Mouse (Mus musculus): Measurements from ENCODE around the gene Plp2. TPM values are rescaled to one million over a fixed set of nuclear protein-coding genes. Genes with fewer than 3 reads are reported as not detected.

Plp2 gene
- polyA plus RNA-seq, 1 experiment from 2014 or later: 142 TPM

DNA sequence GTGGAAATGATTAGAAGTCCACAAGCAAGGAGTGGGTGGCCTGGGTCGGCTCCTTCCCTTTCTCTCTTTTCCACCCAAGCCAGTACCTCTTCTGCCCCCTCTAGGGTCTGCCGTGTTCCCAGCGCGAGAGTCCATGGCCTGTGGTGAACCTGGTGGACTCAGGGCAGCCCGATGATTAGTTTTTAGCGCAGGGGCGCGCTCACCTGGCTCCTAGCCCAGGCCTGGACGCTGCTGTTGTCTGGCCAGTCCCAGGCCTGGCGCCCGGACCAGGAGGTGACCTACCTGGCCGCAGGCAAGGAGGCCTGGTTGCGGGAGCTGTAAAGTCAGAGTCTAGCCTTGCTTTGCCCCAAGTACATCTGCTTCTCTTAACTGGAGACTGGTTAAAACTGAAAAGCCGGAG is 9.7 kb upstream of the Plp2 start, which contains the start of gene Magix:
Magix (minus strand) TSS at position 388 of the 400 bp plus-strand sequence.
- Histone ChIP-seq H3K27ac (ENCODE audit: low read length) (no peak within 1 kb of the TSS), H3K4me2 (ENCODE audit: low read depth, low read length) (peak within 1 kb of the TSS; percentile 62), H3K4me3 (ENCODE audit: low read length) (peak within 1 kb of the TSS; percentile 47), H3K9me3 (replicated peaks; ENCODE audit: control insufficient read depth, low read length) (no peaks in the 10 kb centered on the region), H3K9ac (ENCODE audit: low read length) (peak within 1 kb of the TSS; percentile 71), H3K27me3 (ENCODE audit: control insufficient read depth, insufficient read depth, low read length) (no peaks in the 10 kb centered on the region; the same call in 1 of the 2 replicates), H3K36me3 (ENCODE audit: control insufficient read depth, insufficient read depth) (no peaks in the 10 kb centered on the region), H3K4me1 (ENCODE audit: control insufficient read depth, insufficient read depth, low read length) (no peaks in the 10 kb centered on the region)
- no peak for ATAC-seq (replicated peaks; ENCODE audit: extremely low read depth, insufficient read depth, low FRiP score)
- WGBS: 53% methylated on average over 14 of the region's 14 CpGs

DNA sequence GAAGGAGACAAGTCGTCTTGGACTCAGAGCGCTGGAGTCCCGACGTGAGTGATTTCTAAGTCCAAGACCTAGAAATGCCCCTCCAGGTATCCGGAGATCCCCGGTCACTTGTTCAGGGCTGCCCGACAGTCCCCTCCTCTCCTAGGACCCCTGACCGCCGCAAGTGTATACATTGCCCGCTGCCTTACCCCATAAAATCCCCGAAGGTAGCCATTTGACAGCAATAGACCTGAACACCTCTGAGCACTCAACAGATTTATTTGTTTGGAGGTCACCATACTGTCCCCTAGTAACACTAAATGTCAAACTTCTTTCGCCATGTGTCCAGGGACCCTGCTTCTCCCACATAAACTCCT is 8.8 kb upstream of the Plp2 start:
- H3K36me3 ChIP-seq (ENCODE audit: control insufficient read depth, insufficient read depth): no peaks in the 10 kb centered on the region
- 31% methylated on average over 12 of the region's 12 CpGs for WGBS

DNA sequence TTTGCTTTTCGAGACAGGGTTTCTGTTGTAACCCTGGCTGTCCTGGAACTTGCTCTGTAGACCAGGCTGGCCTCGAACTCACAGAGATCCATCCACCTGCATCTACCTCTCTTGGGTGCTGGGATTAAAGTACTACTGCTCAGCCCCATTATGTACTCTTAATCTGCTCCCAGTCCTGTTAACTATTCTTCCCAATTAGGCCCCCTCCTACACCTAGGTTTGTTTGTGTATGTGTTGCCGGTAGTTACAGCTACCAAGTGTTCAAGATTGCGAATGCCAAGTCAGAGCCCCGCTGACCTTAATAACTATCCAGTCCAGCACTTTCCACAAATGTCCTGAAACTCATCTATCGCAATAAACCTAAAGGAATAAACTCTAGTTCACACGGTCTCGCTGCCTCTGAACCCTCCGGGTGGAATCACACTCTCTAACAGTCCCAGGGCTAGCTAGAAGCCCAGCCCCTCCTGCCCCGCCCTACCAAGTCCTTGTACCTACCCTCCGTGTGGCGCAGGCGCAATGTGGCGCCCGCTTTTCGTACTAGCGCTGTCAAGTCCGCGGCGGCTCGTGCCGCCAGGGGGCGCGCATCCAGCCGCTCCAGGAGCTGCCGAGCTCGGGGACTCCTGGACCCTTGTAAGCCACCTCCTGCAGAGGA is 8.3 kb upstream of the Plp2 start:
- peak; percentile 94 for ATAC-seq (replicated peaks; ENCODE audit: extremely low read depth, insufficient read depth, low FRiP score)
- Histone ChIP-seq H3K36me3 (ENCODE audit: control insufficient read depth, insufficient read depth) (no peaks in the 10 kb centered on the region), H3K9me3 (replicated peaks; ENCODE audit: control insufficient read depth, low read length) (no peaks in the 10 kb centered on the region), H3K4me2 (ENCODE audit: low read depth, low read length) (peak overlapping the region; percentile 62), H3K27me3 (ENCODE audit: control insufficient read depth, insufficient read depth, low read length) (no peaks in the 10 kb centered on the region), H3K9ac (ENCODE audit: low read length) (peak overlapping the region; percentile 71), H3K27ac (ENCODE audit: low read length) (0 out of 2 replicates have a peak overlapping the region, but pooled peaks have one; percentile 23), H3K4me3 (ENCODE audit: low read length) (peak overlapping the region; percentile 47), H3K4me1 (ENCODE audit: control insufficient read depth, insufficient read depth, low read length) (0 out of 2 replicates have a peak, but pooled peaks cover 4% of the 10 kb centered on the region)
- 13% methylated on average over 27 of the region's 27 CpGs for WGBS

More for the DNA sequence above, 8.8 kb upstream of the Plp2 start:
- Histone ChIP-seq H3K9me3 (replicated peaks; ENCODE audit: control insufficient read depth, low read length) (no peaks in the 10 kb centered on the region), H3K4me1 (ENCODE audit: control insufficient read depth, insufficient read depth, low read length) (0 out of 2 replicates have a peak, but pooled peaks cover under 1% of the 10 kb centered on the region), H3K27me3 (ENCODE audit: control insufficient read depth, insufficient read depth, low read length) (no peaks in the 10 kb centered on the region; the same call in 1 of the 2 replicates), H3K9ac (ENCODE audit: low read length) (peak overlapping the region; percentile 71), H3K27ac (ENCODE audit: low read length) (no peak overlapping the region), H3K4me3 (ENCODE audit: low read length) (peak overlapping the region; percentile 47), H3K4me2 (ENCODE audit: low read depth, low read length) (peak overlapping the region; percentile 62)
- no peak for ATAC-seq (replicated peaks; ENCODE audit: extremely low read depth, insufficient read depth, low FRiP score)

DNA sequence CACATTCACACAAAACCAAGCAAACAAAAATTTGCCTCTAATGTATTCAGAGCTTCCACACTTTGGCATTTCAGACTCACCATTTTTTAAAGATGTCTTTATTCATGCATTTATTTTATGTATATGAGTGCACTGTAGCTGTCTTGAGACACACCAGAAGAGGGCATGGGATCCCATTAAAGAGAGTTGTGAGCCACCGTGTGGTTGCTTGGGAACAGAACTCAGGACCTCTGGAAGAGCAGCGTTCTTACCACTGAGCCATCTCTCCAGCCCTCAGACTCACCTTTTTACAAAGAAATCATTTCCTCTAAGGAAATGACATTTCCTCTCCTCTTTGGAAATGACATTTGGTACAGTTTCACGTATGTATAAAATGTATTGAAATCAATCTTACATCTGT is 7.8 kb upstream of the Plp2 start:
- Histone ChIP-seq H3K4me3 (ENCODE audit: low read length) (no peak overlapping the region), H3K27ac (ENCODE audit: low read length) (no peak overlapping the region), H3K27me3 (ENCODE audit: control insufficient read depth, insufficient read depth, low read length) (no peaks in the 10 kb centered on the region), H3K9me3 (replicated peaks; ENCODE audit: control insufficient read depth, low read length) (no peaks in the 10 kb centered on the region), H3K4me1 (ENCODE audit: control insufficient read depth, insufficient read depth, low read length) (peaks cover 7% of the 10 kb centered on the region), H3K9ac (ENCODE audit: low read length) (no peak overlapping the region), H3K4me2 (ENCODE audit: low read depth, low read length) (no peak overlapping the region), H3K36me3 (ENCODE audit: control insufficient read depth, insufficient read depth) (no peaks in the 10 kb centered on the region)
- no peak for ATAC-seq (replicated peaks; ENCODE audit: extremely low read depth, insufficient read depth, low FRiP score)
- 37% methylated on average over 3 of the region's 3 CpGs for WGBS

DNA sequence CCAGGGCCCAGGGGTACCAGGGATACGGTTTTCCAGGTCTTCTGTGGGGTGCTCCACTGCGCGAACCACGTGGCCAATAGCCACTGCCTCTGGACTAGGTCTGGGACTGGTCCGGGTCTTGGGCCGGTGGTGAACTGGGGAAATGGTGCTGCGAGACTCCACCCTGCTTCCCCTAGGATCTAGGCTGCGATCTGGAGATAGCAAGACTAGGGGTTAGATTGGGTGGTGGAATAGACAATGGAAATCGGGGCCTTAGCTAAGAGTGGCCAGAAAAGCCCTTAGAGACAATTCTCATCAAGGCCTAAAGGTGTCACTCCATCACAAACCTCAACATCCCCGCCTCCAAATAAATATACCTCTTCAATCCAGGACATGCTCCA is 3.8 kb upstream of the Plp2 start:
- no peak overlapping the region for H3K27ac ChIP-seq (ENCODE audit: low read length)
- peak overlapping the region; percentile 62 for H3K4me2 ChIP-seq (ENCODE audit: low read depth, low read length)
- no peaks in the 10 kb centered on the region for H3K9me3 ChIP-seq (replicated peaks; ENCODE audit: control insufficient read depth, low read length)
- no peaks in the 10 kb centered on the region for H3K27me3 ChIP-seq (ENCODE audit: control insufficient read depth, insufficient read depth, low read length)
- H3K9ac ChIP-seq (ENCODE audit: low read length): peak overlapping the region; percentile 59
- ATAC-seq (replicated peaks; ENCODE audit: extremely low read depth, insufficient read depth, low FRiP score): no peak
- no peaks in the 10 kb centered on the region for H3K36me3 ChIP-seq (ENCODE audit: control insufficient read depth, insufficient read depth)
- H3K4me1 ChIP-seq (ENCODE audit: control insufficient read depth, insufficient read depth, low read length): peaks cover 24% of the 10 kb centered on the region
- 23% methylated on average over 10 of the region's 10 CpGs for WGBS
- H3K4me3 ChIP-seq (ENCODE audit: low read length): peak overlapping the region; percentile 45

DNA sequence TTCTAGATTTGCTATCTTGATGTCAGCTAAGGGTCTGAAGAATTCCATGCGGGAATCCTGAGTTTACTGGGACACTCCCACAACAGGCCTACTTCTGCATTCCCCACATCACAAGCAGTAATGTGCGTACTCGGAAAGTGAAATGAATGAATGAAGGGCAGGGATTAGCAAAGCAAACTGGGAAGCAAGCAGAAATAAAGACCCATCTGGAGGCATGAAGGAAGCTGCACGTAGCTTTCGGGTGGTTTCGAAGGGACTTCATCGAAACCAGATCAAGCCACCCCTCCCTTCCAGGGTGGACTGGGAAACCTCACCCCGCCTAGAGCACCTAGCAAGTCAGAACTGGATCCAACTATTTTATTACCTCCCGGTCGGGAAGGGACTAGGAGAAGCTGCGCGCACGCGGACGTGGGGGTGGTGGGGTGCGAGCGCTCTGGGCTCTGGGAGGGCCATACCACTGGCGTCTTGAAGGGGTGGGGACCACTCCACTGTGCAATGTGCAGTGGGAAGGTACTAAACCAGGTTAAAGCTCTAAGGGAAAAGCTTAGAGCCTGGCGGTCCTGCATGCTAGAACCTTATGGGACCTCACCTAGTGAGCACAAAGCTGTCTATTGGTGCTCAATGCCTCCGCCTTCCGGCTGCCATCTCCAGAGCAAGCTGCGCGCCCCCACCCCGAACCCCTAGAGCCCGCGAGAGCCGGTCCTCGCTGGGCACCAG is 3.3 kb upstream of the Plp2 start:
- ATAC-seq (replicated peaks; ENCODE audit: extremely low read depth, insufficient read depth, low FRiP score): no peak
- Histone ChIP-seq H3K36me3 (ENCODE audit: control insufficient read depth, insufficient read depth) (no peaks in the 10 kb centered on the region), H3K4me3 (ENCODE audit: low read length) (peak overlapping the region; percentile 45), H3K4me2 (ENCODE audit: low read depth, low read length) (peak overlapping the region; percentile 62), H3K27ac (ENCODE audit: low read length) (peak overlapping the region; percentile 55), H3K27me3 (ENCODE audit: control insufficient read depth, insufficient read depth, low read length) (no peaks in the 10 kb centered on the region), H3K9ac (ENCODE audit: low read length) (peak overlapping the region; percentile 59), H3K9me3 (replicated peaks; ENCODE audit: control insufficient read depth, low read length) (no peaks in the 10 kb centered on the region), H3K4me1 (ENCODE audit: control insufficient read depth, insufficient read depth, low read length) (peaks cover 24% of the 10 kb centered on the region)
- 16% methylated on average over 28 of the region's 28 CpGs for WGBS

DNA sequence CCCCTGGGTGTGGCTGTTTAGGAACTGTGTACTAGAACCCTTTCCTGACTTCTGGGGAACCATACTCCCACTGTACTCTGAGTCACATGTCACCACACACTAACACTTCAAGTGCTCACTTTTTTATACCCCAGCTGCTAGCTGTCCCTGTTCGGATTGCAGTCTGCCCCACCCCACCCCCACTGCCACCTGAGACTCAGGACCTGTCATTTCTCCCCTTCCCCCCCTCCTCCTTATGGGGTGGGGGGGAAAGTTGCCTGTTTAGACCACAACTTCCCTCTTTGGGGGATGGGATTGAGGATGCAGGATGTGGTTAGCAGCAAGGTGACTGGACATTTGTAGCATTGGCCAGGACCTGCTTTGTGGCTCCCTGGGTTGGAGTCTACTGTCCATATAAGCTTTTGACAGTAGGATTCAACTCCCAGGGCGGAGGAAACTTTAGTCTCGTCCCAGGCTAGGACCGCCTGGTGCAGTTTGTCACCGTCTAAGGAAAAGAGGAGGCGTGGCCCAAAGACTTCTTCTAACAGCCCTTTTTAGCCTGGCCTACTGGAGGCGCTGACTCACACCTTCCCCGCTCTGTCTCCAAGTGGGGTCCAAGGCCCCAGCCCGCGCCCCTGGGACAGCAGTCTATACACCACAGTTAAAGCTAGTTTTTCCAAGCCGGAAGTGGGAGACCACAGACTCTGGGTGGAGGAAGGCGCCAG is 2.5 kb upstream of the Plp2 start:
- H3K9ac ChIP-seq (ENCODE audit: low read length): 0 out of 2 replicates have a peak overlapping the region, but pooled peaks have one; percentile 59
- peak overlapping the region; percentile 45 for H3K4me3 ChIP-seq (ENCODE audit: low read length)
- no peak for ATAC-seq (replicated peaks; ENCODE audit: extremely low read depth, insufficient read depth, low FRiP score)
- H3K9me3 ChIP-seq (replicated peaks; ENCODE audit: control insufficient read depth, low read length): no peaks in the 10 kb centered on the region
- 21% methylated on average over 12 of the region's 12 CpGs for WGBS
- H3K4me1 ChIP-seq (ENCODE audit: control insufficient read depth, insufficient read depth, low read length): peaks cover 24% of the 10 kb centered on the region
- 0 out of 2 replicates have a peak, but pooled peaks cover 4% of the 10 kb centered on the region for H3K36me3 ChIP-seq (ENCODE audit: control insufficient read depth, insufficient read depth)
- H3K4me2 ChIP-seq (ENCODE audit: low read depth, low read length): peak overlapping the region; percentile 62
- H3K27me3 ChIP-seq (ENCODE audit: control insufficient read depth, insufficient read depth, low read length): no peaks in the 10 kb centered on the region
- peak overlapping the region; percentile 55 for H3K27ac ChIP-seq (ENCODE audit: low read length)

DNA sequence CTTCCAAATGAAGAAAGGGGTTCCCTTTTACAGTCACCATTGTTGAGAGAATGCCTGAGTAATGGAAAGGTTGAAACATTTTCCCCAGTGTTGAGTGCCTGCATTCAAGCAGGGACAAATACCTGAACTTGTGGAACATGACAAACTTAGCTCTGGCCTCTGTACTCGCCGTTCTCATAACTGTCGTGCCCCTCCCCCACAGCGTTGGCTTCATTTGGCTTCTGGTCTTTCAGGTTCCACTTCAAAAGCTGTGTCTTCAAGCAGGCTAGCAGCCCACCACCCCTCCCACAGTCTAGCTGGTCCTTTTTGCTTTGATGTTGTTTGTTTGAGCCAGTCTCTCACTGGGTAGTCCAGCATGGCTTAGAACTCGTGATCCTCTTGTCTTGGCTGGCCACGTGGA is 1.5 kb upstream of the Plp2 start:
- ATAC-seq (replicated peaks; ENCODE audit: extremely low read depth, insufficient read depth, low FRiP score): no peak
- Histone ChIP-seq H3K4me1 (ENCODE audit: control insufficient read depth, insufficient read depth, low read length) (peaks cover 24% of the 10 kb centered on the region), H3K36me3 (ENCODE audit: control insufficient read depth, insufficient read depth) (0 out of 2 replicates have a peak, but pooled peaks cover 4% of the 10 kb centered on the region)

More for the DNA sequence above, 1.5 kb upstream of the Plp2 start:
- H3K27me3 ChIP-seq (ENCODE audit: control insufficient read depth, insufficient read depth, low read length): no peaks in the 10 kb centered on the region
- H3K27ac ChIP-seq (ENCODE audit: low read length): no peak overlapping the region
- H3K9ac ChIP-seq (ENCODE audit: low read length): no peak overlapping the region
- no peaks in the 10 kb centered on the region for H3K9me3 ChIP-seq (replicated peaks; ENCODE audit: control insufficient read depth, low read length)
- H3K4me3 ChIP-seq (ENCODE audit: low read length): no peak overlapping the region
- no peak overlapping the region for H3K4me2 ChIP-seq (ENCODE audit: low read depth, low read length)
- 36% methylated on average over 6 of the region's 6 CpGs for WGBS
